Mouse (Mus musculus) cortical plate, adult 2 months (tissue): Measurements from ENCODE around the gene Sycp2l. TPM values are rescaled to one million over a fixed set of nuclear protein-coding genes. Genes with fewer than 3 reads are reported as not detected.

Experiments
- H3K27ac ChIP-seq: fragments of 200-500 bp; 2 replicates; pipeline ENCODE4 v1.5.1; 2012; ENCODE audit warnings: low read length, control low read depth, inconsistent platforms; ENCODE audit not compliant: insufficient read depth
- H3K4me1 ChIP-seq: fragments of 200-500 bp; 2 replicates; pipeline ENCODE4 v1.6.1; 2011; ENCODE audit warnings: low read length; ENCODE audit not compliant: control insufficient read depth, insufficient read depth
- H3K4me3 ChIP-seq: fragments of 200-500 bp; 2 replicates; pipeline ENCODE4 v1.5.1; 2011; ENCODE audit warnings: mild to moderate bottlenecking, low read length, control low read depth; ENCODE audit not compliant: insufficient read depth
- CTCF ChIP-seq: fragments of 200-500 bp; IDR thresholded peaks from 2 replicates; pipeline ENCODE4 v1.5.1; 2011; ENCODE audit warnings: mild to moderate bottlenecking, control low read depth, low read length; ENCODE audit not compliant: insufficient read depth; ENCODE audit errors: extremely low read depth
- POLR2A ChIP-seq: fragments of 200-500 bp; IDR thresholded peaks from 2 replicates; pipeline ENCODE4 v1.6.1; 2011; ENCODE audit warnings: mild to moderate bottlenecking, low read length, control low read depth; ENCODE audit not compliant: insufficient read depth; ENCODE audit errors: extremely low read depth
- polyA plus RNA-seq: library from polyadenylated mRNA; depleted of rRNA; stranded (reverse); fragments of >200 nt; gene quantifications from 2 replicates; pipeline ENCODE4 v1.2.3, GENCODE M21; 2012

Sycp2l gene
- polyA plus RNA-seq, 1 experiment = 0.54 TPM

DNA sequence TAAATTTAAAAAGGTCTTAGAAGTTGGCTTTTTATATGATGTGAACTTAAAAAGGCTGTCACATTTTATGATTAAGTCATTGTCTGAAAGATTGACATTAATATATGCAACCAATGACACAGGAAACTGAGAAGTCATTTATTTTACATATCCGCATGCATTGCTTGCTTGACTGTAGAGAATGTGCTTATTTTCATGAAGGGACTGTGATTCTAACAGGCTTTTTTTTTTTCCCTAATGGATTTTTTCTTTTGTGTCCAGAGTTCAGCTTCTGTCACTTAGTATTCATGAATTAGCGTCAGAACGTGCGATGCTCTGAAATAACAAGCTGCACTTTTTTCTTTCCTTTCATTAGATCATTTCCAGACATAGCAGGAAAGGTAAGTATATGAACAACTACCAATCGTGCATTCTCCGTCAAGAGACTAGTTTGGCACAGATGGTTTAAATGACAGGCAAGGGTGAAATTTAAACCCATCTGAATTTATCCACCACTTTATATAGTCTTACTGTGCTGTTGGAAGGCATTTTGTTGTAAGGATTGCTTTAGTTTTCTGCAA, 9.6 kb downstream of the Sycp2l start:
- H3K4me1 ChIP-seq = no peaks in the 10 kb centered on the region
- no peak overlapping the region for H3K27ac ChIP-seq
- TF ChIP-seq POLR2A = no peak
- H3K4me3 ChIP-seq = no peak overlapping the region

DNA sequence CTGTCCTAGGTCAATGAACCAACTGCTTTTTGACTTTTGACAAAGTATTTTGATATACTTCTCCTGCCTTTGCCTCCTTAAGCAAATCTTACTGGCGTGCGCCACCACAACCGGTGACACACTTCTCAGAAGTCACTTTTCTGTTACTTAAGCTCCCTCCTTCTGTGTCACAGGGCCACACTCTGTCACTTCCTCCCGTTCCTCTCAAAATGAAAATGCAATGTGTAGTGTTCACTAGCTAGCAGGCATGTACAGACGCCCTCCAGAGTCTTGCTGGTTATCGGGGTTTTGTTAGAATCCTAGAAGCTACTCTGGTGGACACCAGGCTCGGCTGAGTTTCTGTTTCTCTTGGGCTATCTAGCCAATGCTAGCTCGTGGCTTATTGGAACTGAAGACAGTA, 14.2 kb downstream of the Sycp2l start:
- TF ChIP-seq POLR2A = no peak
- TF ChIP-seq CTCF = no peak
- no peak overlapping the region for H3K4me3 ChIP-seq
- H3K4me1 ChIP-seq = no peaks in the 10 kb centered on the region
- no peak overlapping the region for H3K27ac ChIP-seq

DNA sequence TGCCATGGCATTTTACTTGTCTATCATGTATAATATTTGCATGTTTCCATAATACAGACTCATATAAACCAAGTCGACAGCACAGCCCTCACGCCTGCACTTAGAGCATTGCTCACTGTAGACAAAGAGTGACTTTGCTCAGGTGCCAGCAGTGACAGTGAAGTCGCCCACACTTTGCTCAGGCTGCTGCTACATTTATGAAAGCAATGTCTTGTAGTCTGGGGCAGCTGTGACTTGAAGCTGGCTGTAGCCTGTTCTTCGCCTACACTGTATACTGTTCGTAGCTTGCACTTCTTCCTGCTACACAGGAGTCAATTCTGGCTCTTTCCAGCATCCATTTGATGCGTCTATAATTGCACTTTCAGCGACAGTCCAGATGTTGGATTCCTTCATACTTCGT, 15.0 kb downstream of the Sycp2l start:
- Histone ChIP-seq H3K4me1 (no peaks in the 10 kb centered on the region), H3K4me3 (no peak overlapping the region), H3K27ac (no peak overlapping the region)
- TF ChIP-seq CTCF (no peak), POLR2A (no peak)

DNA sequence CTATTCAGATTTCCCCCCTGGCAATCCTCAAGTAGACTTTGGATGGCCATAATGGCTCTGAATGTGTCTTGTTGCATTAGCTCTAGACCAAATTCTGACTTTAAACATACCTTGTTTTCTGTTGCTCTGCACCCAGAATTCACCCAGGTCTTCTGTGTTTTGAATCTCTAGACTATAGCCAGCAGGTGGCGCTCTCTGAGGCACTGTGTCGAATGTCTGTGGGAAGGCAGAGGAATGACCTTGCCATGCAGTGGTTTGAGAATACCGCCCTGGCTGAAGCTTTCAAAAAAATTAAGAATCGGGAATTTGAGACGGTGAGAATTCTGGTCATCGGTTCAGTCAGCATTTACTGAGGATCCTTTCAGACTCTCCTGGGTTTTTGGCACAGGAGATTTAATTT, 20.8 kb downstream of the Sycp2l start:
- Histone ChIP-seq H3K27ac (no peak overlapping the region), H3K4me1 (no peaks in the 10 kb centered on the region), H3K4me3 (no peak overlapping the region)
- TF ChIP-seq CTCF (peak; percentile 65), POLR2A (no peak)

DNA sequence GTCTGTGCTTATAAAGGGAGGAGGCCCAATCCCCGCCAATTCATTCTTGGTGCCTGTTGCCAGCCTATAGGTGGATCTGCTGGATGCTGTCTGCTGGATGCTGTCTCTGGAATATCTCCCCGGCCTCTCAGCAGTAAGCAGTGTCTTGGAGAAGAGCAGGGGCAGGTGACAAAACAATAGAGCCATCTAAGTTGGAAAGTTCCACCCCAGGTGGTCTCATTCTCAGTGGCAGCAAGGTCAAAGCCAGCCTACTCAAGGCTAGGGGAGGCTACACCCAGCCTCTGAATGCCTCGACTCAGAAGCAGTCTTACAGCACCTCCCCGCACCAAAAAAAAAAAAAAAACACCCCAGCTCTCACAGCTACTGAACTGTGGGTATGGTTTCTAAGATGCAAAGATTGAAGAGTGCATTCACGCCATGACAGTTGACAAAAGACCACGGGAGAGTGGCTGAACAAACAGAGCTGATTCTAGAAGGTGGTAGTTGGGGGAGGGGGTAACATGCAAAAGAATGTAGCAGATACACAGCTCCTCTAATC, 31.4 kb downstream of the Sycp2l start:
- Histone ChIP-seq H3K4me3 (no peak overlapping the region), H3K4me1 (no peaks in the 10 kb centered on the region), H3K27ac (no peak overlapping the region)
- TF ChIP-seq POLR2A (no peak), CTCF (no peak)

DNA sequence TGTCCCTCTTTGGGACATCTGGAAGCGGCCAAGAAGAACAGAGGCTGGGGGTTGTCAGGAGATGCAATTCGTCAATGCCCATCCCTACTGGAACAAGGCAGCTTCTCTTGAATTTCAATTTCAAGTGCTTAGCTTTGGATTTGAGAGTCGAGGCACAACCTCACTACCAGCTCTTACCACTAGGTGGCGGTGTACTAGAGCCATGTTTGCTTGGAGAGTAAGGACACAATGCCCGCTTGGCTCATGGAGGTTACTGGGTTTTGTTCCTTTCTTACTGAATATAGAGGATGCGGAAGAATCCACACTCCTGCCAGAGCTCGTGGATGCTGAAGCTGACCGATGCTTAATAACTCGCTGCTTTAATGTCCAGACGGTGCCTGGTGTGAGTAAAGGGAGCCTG, 32.2 kb downstream of the Sycp2l start:
- Histone ChIP-seq H3K27ac (no peak overlapping the region), H3K4me1 (no peaks in the 10 kb centered on the region), H3K4me3 (no peak overlapping the region)
- TF ChIP-seq POLR2A (no peak), CTCF (peak; percentile 85)

DNA sequence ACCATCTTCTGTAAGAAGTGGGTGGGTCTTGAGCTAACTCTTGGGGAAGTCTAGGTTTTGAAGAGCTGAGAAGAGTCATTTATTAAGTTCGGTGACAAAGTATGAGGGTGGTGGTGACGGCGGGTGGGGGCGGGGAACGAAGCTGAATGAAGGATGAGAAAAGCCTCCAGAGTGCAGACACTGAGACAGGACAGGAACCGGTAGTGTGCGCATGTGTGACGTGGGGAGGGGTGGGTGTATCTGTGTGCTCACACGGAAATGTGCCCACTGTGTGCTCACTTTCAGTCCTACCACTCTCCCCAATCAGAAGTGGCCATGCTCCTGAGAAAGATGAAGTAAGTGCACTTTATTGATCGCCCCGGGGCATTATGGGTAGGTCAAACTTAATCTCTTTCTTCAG, 39.0 kb downstream of the Sycp2l start:
- TF ChIP-seq POLR2A (no peak), CTCF (no peak)
- Histone ChIP-seq H3K4me3 (no peak overlapping the region), H3K27ac (no peak overlapping the region), H3K4me1 (no peaks in the 10 kb centered on the region)

DNA sequence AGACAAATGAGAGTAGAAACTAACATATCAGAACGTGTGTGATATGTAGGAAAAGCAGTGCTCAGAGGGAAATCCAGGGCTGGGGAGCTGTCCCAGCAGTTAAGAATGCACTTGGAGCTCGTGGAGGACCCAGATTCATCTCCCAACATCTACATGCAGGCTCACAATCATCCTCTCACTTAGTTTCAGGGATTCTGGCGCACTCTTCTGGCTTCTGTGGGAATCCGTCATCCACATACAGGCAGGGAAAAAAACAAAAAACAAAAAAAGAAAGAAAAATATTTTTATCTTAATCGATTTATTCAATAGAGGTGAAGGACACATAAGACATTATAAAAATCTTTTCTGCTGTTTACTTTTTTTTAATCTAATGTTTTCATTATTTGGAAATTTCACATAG, 44.3 kb downstream of the Sycp2l start:
- H3K4me1 ChIP-seq = no peaks in the 10 kb centered on the region
- TF ChIP-seq CTCF (peak; percentile 12; the same call in 1 of the 2 replicates), POLR2A (no peak)
- no peak overlapping the region for H3K4me3 ChIP-seq
- H3K27ac ChIP-seq = no peak overlapping the region

DNA sequence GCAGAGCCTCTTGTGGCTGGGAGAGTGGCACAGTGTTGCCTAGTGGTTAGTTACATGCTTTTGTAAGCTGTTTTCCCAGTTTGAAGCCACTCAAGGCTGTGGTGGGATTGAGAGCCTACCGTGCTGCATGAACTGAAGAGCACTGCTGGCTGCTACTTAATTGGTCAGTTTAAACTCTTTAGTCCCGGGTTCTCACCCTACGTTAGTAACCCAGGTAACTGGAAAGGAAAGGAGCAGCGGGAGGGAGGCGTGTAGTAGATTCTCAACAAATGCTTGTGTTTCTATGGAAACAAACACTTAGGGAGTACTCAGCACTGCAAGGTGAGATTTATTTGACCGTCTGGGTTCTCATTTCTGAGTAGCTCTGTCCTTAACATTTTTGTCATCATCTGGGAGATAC, 73.8 kb downstream of the Sycp2l start:
- Histone ChIP-seq H3K4me3 (no peak overlapping the region), H3K4me1 (peaks cover 2% of the 10 kb centered on the region; the same call in 1 of the 2 replicates), H3K27ac (no peak overlapping the region)
- TF ChIP-seq POLR2A (no peak), CTCF (no peak)

DNA sequence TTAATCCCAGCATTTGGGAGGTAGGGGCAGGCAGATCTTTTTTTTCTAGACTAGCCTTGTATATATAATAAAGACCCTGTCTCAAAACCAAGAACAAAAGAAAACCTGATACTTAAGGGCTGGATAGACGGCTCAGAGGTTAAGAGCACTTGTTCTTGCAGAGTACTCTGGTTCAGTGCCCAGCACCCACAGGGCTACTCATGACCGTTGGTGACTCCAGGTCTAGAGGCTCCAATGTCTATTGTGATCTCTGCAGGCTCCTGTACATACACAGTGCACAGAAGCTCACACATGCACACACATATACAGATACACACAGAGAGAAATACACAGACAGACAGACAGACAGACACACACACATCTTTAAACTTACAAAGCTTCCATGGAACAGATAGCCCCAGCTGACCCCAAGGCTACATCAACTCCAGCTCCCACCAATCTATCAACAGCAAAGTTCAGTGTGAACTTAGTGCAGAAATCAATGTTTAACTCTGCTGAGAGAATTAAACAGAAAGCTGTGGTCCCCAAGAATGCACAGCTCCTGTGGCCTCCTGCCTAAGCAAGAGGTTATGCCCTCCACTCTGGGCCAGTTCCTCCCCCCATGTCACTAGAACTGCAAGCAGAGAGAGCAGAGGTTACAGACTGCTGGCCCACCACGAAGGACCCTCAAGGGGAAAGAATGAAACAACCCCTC, 81.7 kb downstream of the Sycp2l start:
- H3K4me3 ChIP-seq = no peak overlapping the region
- H3K27ac ChIP-seq = no peak overlapping the region
- TF ChIP-seq CTCF = no peak
- no peak for TF ChIP-seq POLR2A
- H3K4me1 ChIP-seq = no peaks in the 10 kb centered on the region

DNA sequence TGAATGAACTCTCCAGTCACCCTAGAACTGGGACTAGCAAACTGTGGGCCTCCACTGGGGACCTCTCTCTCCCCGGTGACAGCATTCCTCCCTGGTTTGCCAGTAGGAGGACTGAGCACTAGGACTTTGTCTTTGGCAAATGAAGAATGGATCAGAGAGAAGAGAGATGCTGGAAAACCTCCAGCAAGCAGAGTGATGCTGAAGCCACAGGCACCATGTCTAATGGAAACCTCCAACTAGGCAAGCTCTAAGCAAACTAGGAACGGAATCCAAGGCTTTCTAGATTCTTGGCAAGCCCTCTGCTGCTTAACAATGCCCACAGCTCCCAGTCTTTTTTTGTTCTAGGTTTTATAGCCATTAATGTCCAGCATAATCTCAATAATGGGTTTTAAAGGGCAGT, 86.8 kb downstream of the Sycp2l start:
- H3K4me1 ChIP-seq = no peaks in the 10 kb centered on the region; the same call in 1 of the 2 replicates
- no peak for TF ChIP-seq CTCF
- no peak for TF ChIP-seq POLR2A
- H3K27ac ChIP-seq = no peak overlapping the region
- no peak overlapping the region for H3K4me3 ChIP-seq
